Mouse (Mus musculus) megakaryocyte, embryonic 14.5 days (primary cell): ENCODE results near the gene Spcs2.

Experiments
- FLI1 ChIP-seq: IDR thresholded peaks from 2 replicates; pipeline ENCODE4 v1.6.1; 2012; ENCODE audit warnings: low read length, inconsistent platforms, mixed read lengths
- GATA1 ChIP-seq: IDR thresholded peaks from 3 replicates; pipeline ENCODE4 v1.6.1; 2012; ENCODE audit warnings: mixed read lengths, low read length, inconsistent platforms, borderline replicate concordance

- no peak for TF ChIP-seq FLI1
- no peak for TF ChIP-seq GATA1
Measured at GRCm38 (mm10) chr7:99787935-99788334, 75.3 kb downstream of the Spcs2 start.
